Mouse (Mus musculus) thymus, adult 18-20 months (tissue): ENCODE results near the gene Wipf2.
"Not testable (repeated sequence)": the region's sequence is repeated elsewhere in the genome, so short reads cannot be mapped to it uniquely, and the experiment has no call there.

ENCODE experiments used
- DNase-seq, 2 experiments: peaks; one replicate each; pipeline ENCODE4 v3.0.0; 2022; ENCODE audit warnings: mixed read lengths in 2 of 2

Wipf2 gene

GRCm38 (mm10) chr11:98910415-98910814 is 47.0 kb downstream of the Wipf2 start:
- no peak for DNase-seq

DNA sequence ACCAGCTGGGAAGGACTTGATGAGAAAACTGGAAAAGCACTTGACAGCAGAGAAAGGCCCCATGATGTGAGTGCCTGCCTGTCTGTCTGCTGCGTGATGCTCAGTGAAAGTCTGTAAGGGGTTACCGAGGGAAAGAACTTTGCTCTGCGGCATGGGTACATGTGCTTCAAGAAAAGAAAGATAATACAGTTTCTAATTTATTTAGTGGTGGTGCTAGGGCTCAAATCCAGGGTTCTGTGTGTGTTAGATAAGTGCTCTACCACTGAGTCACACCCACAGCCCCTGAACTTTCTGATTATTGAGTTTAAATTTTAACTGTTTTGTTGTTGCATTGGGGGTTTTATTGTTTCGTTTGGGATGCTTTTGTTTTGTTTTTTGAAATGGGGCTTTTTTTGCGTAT is 48.1 kb downstream of the Wipf2 start:
- DNase-seq = no peak

- DNase-seq = no peak
Observed at GRCm38 (mm10) chr11:98914196-98914595, 50.8 kb downstream of the Wipf2 start.

DNA sequence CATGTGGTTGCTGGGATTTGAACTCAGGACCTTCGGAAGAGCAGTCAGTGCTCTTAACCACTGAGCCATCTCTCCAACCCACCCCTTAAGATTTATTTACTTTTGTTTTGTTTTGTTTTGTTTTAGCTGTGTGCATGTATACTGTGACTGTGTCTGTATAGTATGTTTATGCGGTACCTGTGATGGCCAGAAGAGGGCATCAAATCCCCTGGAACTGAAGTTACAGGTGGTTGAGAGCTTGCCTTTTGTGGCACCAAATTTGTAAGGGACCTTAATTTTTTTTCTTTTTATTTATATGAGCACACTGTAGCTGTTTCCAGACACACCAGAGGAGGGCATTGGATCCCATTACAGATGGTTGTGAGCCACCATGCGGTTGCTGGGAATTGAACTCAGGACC is 52.9 kb downstream of the Wipf2 start:
- DNase-seq = not testable (repeated sequence)

GRCm38 (mm10) chr11:98917428-98918005 is 54.1 kb downstream of the Wipf2 start:
- no peak for DNase-seq

- DNase-seq = no peak
Observed at GRCm38 (mm10) chr11:98918231-98918630, 54.8 kb downstream of the Wipf2 start.

GRCm38 (mm10) chr11:98919009-98919408 is 55.6 kb downstream of the Wipf2 start:
- DNase-seq = no peak

- DNase-seq = not testable (repeated sequence)
Observed at GRCm38 (mm10) chr11:98921813-98922212, 58.4 kb downstream of the Wipf2 start.

DNA sequence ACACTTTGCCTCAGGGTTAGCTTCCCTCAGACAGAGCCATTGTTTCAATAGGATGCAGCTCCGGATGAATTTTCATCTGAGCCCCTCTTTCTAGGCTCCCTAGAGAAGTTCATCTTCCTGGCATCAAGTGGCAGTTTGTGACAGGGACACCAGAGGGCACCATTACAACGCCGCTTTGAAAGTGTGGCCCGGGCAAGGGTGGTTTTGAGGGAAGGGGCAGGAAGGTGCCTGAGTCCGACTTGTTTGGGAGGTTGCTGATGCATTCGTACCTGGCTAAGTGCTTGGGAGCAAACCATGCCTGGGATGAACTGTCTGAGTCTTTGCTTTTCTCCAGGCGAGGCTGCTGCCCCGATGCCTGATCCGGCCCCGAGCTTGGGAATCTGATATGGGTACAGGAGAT is 58.9 kb downstream of the Wipf2 start:
- not testable (repeated sequence) for DNase-seq

DNA sequence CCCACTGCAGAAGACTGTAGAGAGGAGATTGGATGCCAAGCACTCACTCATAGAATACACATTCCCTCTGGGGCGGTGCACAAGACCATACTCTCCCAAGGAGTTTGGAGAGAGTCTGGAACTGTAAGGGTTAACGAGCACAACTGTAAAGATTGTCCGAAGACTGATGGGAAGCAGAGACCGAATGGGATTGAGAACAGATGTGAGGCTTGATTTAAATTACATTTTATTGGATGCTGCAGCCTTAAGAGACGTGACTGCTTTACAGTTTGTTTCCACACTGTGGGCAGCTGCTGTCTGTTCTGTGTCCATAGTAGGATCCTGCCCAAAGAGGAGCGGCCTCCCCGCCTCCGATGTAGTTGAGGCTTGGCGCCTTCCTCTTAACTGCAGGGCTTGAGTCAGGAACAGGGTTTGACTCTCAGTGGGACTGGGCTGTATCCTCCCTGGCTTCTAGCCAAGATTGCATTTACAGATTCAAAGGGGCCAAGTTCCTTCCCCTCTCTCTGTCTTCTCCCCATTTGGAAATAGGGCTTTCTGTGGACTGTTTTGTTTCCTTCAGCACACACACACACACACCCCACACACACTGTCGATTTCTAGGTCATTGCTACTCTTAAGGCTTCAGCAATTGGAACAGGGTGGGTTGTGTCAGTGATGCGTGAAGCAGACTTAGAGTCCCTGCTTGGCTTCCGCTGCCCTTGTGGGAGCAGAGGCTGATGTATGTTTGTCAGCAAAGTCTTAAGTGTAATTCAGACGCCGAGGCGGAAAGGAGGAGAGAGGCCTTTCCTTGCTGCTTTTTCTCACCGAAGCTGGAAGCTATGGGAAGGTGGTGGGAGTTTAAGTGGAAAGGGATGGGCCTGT is 59.6 kb downstream of the Wipf2 start:
- not testable (repeated sequence) for DNase-seq

- DNase-seq = no peak
Observed at GRCm38 (mm10) chr11:98924633-98925175, 61.3 kb downstream of the Wipf2 start.

DNA sequence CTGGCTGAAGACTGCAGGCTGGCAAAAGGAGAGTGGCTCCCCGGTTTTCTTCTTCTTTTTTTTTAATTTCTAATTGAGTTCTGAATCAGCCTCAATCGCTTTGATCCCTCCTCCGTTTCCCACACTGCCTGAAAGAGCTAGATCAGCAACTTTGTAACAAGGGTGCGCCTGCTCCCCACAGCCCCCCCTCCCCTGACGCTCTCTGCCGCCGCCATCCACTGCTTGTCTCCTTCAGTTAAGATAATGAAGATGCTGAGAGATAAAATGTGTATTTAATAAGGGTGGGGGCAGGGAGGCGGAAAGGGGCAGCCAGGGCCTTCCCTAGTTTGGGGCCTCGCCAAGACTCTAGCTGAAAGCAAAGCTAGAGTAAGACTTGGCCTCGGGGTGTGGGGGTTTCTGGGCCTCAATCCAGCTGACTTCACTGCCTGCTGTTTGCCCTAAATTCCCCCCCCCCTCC is 61.9 kb downstream of the Wipf2 start:
- no peak for DNase-seq

- no peak for DNase-seq
Observed at GRCm38 (mm10) chr11:98925868-98926311, 62.5 kb downstream of the Wipf2 start.

DNA sequence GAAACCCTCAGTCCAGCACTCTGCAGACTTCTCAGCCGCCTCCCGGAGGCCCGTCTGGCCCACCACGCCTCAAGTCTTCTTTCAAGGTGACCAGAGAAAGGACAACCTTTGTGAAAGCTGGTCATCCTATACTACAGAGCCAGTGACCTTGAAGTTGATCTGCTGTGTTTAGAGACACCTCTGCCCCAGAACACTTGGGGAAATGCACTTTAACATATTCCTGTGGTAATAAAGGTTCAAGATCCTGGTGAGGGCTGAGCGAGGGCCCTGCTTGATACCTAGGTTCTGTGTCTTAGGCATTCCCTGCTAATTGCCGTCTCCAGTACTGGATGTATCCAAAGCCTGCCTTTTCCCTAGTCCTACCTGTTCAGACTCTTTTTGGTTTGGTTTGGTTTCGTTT is 63.1 kb downstream of the Wipf2 start:
- DNase-seq = no peak

DNA sequence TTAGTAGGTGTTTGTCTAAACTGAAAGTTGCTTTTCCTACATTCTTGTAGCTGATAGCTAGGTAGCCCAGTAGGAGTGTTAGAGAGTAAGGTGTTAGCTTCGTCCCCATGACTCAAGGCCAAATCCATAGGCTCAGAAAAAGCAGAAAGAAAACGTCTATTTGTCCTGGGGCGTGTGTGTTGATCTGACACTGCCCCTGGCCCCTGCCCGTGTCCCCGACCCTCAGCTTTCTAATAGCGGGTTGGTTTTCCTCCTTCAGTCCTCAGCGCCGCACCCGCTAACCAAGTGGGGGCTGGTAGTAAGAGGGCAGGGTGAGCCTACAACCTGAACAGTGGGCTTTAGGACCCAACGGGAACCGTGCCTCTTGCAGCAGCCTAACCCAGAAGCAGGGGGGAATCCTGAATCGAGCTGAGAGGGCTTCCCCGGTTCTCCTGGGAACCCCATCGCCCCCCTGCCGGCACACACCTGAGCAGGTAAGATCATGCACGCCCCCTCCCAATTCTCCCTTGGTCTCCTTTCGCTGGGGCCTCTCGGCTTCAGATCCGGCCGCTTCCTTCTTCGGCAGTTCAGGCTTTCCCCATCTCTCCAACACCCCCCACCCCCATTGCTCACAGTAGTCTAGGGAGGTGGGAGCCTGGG is 64.1 kb downstream of the Wipf2 start, which contains the start of gene Rara:
TSS of gene Rara (plus strand) at position 381 of the 639 bp plus-strand sequence.
- no peak for DNase-seq

- no peak for DNase-seq
Observed at GRCm38 (mm10) chr11:98928186-98928893, 64.9 kb downstream of the Wipf2 start.

DNA sequence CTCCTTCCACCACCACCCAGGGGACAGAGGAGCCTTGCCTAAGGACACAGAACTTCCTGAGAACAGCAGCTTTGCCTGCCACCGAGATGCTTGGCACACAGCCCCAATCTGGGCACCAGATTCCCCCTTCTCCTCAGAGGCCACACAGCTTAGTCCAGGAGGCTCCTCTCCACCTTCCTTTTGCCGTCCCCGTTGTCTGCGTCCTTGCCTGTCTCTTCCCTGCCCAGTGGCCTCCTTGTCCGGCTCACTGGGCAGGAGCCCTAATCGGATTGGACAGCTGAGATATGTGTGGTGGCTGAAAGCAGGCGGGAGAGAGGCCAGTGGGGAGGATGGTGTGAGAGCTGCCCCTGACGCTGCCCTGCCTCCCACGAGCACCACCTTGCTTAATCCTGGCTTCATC is 66.1 kb downstream of the Wipf2 start:
- DNase-seq = no peak

GRCm38 (mm10) chr11:98930127-98930601 is 66.7 kb downstream of the Wipf2 start:
- no peak for DNase-seq

DNA sequence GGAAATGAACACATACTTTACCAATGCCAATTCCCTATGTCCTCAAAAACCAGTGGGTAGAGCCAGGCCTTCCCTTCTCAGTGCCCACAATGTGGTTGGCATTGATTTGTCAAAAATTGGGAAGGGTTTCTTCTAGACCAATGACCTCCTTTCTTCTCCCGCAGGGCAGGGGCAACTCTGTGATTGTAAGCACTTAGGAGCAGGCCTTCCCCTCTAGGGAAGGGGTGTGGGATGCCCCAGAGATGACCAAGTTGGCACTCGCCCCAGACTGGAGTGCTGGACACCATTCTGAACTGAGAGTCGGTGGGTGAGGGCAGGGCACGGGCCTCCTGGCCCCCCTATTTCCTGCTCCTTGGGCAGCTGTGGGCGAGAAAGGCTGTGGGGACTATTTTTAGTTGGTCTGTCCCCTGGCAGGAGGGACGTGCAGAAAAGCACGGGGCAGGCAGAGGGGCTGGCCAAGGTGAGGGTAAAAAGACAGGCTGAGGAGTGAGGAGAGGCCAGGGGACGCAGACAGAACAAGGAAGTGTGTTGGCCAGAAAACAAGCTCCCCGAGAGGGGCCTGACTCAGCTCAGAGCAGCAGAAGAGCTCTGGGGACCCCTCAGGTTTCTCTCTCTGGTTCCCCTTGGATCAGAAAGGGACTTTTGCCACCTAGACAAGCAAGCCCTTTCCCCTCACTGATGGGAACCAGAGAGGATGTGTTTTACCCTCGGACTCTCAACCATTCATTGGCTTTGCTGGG is 67.5 kb downstream of the Wipf2 start:
- no peak for DNase-seq

GRCm38 (mm10) chr11:98931513-98932292 is 68.3 kb downstream of the Wipf2 start:
- no peak for DNase-seq
